Mouse (Mus musculus) myocyte (in vitro differentiated cells): ENCODE data around the gene Bhmt2.

Source experiments
- CEBPB ChIP-seq: IDR thresholded peaks from 2 replicates; pipeline ENCODE4 v1.6.1; 2011; ENCODE audit warnings: mild to moderate bottlenecking, moderate library complexity; ENCODE audit not compliant: poor library complexity, insufficient read depth, severe bottlenecking
- E2F4 ChIP-seq: IDR thresholded peaks from one replicate; pipeline ENCODE4 v1.6.1; 2011; ENCODE audit warnings: mild to moderate bottlenecking, control low read depth, moderate library complexity; ENCODE audit not compliant: insufficient read depth
- MAX ChIP-seq: IDR thresholded peaks from one replicate; pipeline ENCODE4 v1.6.1; 2011; ENCODE audit warnings: low read depth, mild to moderate bottlenecking, control low read depth
- MYOD1 ChIP-seq, 3 experiments: IDR thresholded peaks; one replicate each; pipeline ENCODE4 v1.6.1; 2011; ENCODE audit warnings: control low read depth in 2 of 3, low read depth in 2 of 3, mild to moderate bottlenecking in 2 of 3, moderate library complexity in 1 of 3; ENCODE audit not compliant: insufficient read length in 2 of 3, control insufficient read depth in 1 of 3
- MYOG ChIP-seq, 3 experiments: IDR thresholded peaks; one replicate each; pipeline ENCODE4 v1.6.1; 2011; ENCODE audit warnings: control low read depth in 2 of 3, low read depth in 2 of 3, mild to moderate bottlenecking in 2 of 3; ENCODE audit not compliant: insufficient read length in 2 of 3, control insufficient read depth in 1 of 3, insufficient read depth in 1 of 3
- POLR2A ChIP-seq: IDR thresholded peaks from one replicate; pipeline ENCODE4 v1.6.1; 2011; ENCODE audit warnings: low read depth, mild to moderate bottlenecking, control low read depth, moderate library complexity; ENCODE audit not compliant: insufficient read length
- POLR2AphosphoS2 ChIP-seq: IDR thresholded peaks from one replicate; pipeline ENCODE4 v1.6.1; 2011; ENCODE audit warnings: low read depth, control low read depth; ENCODE audit not compliant: insufficient read length
- REST ChIP-seq: IDR thresholded peaks from one replicate; pipeline ENCODE4 v1.6.1; 2011; ENCODE audit warnings: mild to moderate bottlenecking, control low read depth, moderate library complexity; ENCODE audit not compliant: insufficient read depth, insufficient read length
- SRF ChIP-seq: IDR thresholded peaks from one replicate; pipeline ENCODE4 v1.6.1; 2011; ENCODE audit warnings: low read depth; ENCODE audit not compliant: control insufficient read depth, insufficient read length
- TCF12 ChIP-seq: IDR thresholded peaks from one replicate; pipeline ENCODE4 v1.6.1; 2011; ENCODE audit warnings: mild to moderate bottlenecking, control low read depth; ENCODE audit not compliant: poor library complexity, insufficient read depth, severe bottlenecking
- USF1 ChIP-seq: IDR thresholded peaks from one replicate; pipeline ENCODE4 v1.6.1; 2011; ENCODE audit warnings: low read depth, mild to moderate bottlenecking, control low read depth, moderate library complexity

DNA sequence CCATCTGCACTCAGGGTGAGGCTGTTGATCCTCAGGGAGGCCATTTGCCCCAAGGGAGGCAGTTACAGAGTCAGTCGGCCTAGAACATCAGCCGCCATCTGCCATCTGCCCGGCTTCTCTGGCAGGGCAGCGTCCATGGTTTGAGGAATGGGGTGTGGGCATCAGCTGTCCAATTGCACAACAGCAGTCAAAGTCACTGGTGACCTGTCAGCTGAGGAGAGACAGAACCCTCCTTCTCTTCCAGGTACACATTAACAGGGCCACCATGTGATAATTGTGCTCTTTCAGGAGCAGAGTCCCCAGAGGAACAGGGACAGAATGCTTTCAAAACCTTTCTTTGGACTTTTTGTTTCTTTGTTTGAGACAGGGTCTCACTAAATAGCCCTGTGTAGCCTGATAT lies 1.7 kb downstream of the Bhmt2 start:
- TF ChIP-seq POLR2A (no peak), MAX (no peak), POLR2AphosphoS2 (no peak), MYOG (IDR thresholded peaks at IDR 0.05; ENCODE audit: control insufficient read depth in 1 of 3, insufficient read depth in 1 of 3, insufficient read length in 2 of 3, low read depth in 2 of 3) (no peak), E2F4 (no peak), SRF (no peak), CEBPB (no peak), USF1 (no peak), MYOD1 (IDR thresholded peaks at IDR 0.05; ENCODE audit: control insufficient read depth in 1 of 3, insufficient read length in 2 of 3, low read depth in 2 of 3) (no peak), TCF12 (no peak), REST (no peak)
